Mouse (Mus musculus): ENCODE results near the gene Pabpn1.
"Not testable (repeated sequence)": the region's sequence is repeated elsewhere in the genome, so short reads cannot be mapped to it uniquely, and the experiment has no call there.

The Pabpn1 gene

GRCm38 (mm10) chr14:54935904-54936830 is 43.9 kb downstream of the Pabpn1 start, which contains the start of gene Cmtm5:
TSS of gene Cmtm5 (plus strand) at chr14:54936261.
- DNase-seq (ENCODE audit: low read depth, low spot score), result no peak

- no peak for DNase-seq (ENCODE audit: low read depth, low spot score)
Measured at GRCm38 (mm10) chr14:54936831-54937160, 44.5 kb downstream of the Pabpn1 start.

- DNase-seq (ENCODE audit: low read depth, low spot score), result no peak
Measured at GRCm38 (mm10) chr14:54937361-54938182, 45.3 kb downstream of the Pabpn1 start.

- no peak for DNase-seq (ENCODE audit: low read depth, low spot score)
Measured at GRCm38 (mm10) chr14:54938431-54939219, 46.3 kb downstream of the Pabpn1 start.

- peak; percentile 52 for DNase-seq (ENCODE audit: low read depth, low spot score)
Measured at GRCm38 (mm10) chr14:54939434-54940175, 47.3 kb downstream of the Pabpn1 start.

- DNase-seq (ENCODE audit: low read depth, low spot score), result no peak
Measured at GRCm38 (mm10) chr14:54940176-54940530, 47.9 kb downstream of the Pabpn1 start.

GRCm38 (mm10) chr14:54941024-54941978 is 49.0 kb downstream of the Pabpn1 start:
- no peak for DNase-seq (ENCODE audit: low read depth, low spot score)

GRCm38 (mm10) chr14:54942479-54942878 is 50.2 kb downstream of the Pabpn1 start:
- no peak for DNase-seq (ENCODE audit: low read depth, low spot score)

GRCm38 (mm10) chr14:54943971-54944370 is 51.7 kb downstream of the Pabpn1 start:
- DNase-seq (ENCODE audit: low read depth, low spot score), result no peak

- no peak for DNase-seq (ENCODE audit: low read depth, low spot score)
Measured at GRCm38 (mm10) chr14:54944939-54945338, 52.6 kb downstream of the Pabpn1 start.

GRCm38 (mm10) chr14:54945975-54946704 is 53.8 kb downstream of the Pabpn1 start:
- no peak for DNase-seq (ENCODE audit: low read depth, low spot score)

- not testable (repeated sequence) for DNase-seq (ENCODE audit: low read depth, low spot score)
Measured at GRCm38 (mm10) chr14:54947008-54947407, 54.7 kb downstream of the Pabpn1 start.
